Mouse (Mus musculus) c-Kit-positive CD71-positive TER-119-positive erythroid progenitor cells, embryonic 14.5 days (primary cell): ENCODE measurements around the gene Jam3.

Experiments
- DNase-seq: peaks from one replicate; pipeline ENCODE4 v3.0.0-alpha.2; 2013; ENCODE audit warnings: low spot score

Jam3 gene

DNA sequence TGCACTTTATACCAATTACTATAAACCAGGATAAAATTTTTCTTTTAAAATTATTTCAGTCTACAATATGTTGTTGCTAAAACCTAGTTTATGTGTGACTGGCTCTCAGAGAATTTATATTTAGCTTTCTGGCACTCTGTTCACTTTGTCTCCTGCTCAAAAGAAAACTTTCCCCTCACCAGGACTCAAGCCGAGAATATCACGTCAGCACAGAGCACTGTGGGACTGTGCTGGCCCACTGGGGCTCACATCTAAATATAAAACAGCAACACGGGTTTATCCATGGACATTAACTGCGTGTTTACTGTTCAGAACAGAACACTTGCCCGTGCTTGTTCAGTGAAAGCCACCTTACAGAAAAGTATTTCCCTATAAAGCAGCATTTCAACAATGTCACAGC lies 44.5 kb downstream of the Jam3 start:
- DNase-seq, result no peak

DNA sequence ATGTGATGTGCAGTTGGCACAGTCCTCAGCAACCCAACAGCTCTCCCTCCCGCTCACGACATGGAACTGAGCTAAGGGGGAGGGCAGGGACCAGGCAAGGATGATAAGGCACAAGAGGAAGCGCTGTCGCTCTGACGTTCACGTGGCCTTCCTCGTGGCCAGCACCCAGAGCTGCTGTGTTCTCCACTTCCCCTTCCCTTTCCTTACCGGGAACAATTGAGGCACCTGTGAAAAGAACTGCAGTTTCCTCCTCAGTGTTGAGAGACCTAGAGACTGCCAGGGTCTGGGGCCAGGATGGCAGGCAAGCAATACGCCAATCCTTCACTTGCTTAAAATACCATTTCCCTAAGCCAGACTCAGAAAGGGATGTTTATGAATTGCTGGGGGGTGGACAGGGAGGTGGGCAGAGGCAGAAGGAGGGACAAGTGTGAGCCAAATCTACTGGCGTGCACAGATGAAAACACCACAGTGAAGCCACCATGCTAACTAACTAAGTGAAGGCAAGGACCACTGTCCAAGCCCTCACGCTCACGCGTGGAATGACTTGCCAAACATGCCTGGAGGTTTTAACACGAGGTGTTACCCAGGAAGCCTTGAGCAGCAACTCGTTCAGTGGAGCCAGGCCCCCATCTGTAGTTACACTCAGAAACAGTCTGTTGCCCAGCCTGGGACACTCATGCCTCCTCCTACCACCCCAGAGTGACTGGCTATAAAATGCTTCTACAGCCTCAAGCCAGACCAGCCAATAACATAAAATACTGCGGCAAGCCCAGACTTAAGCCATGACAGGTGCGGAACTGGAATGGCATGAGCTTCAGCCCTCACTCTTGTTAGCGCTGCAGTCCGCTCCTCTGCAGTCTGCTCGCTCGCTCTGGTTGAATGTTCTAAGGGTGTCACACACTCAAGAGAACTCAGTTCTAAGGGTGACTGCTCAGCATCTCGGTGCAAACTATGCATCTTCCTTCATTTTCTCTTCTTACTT lies 45.4 kb downstream of the Jam3 start:
- no peak for DNase-seq

DNA sequence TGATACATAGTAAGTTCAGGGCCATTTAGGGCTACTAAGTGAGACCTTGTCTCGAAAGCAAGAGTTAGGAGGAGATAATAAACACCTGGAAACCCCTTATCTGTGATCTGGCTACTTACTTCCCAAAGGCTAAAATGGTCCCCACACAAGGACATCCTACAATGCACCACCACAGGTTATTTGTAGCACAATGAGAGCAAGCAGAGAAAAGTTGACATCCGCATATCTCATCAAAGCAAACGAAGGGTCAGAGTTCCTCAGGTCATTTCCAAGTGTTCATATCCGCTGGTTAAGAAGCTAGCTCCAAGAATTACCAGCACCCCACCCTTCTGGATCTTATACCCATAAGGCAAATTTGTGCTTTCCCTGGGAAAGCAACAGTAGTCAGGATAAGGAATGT lies 46.8 kb downstream of the Jam3 start:
- DNase-seq, result no peak

DNA sequence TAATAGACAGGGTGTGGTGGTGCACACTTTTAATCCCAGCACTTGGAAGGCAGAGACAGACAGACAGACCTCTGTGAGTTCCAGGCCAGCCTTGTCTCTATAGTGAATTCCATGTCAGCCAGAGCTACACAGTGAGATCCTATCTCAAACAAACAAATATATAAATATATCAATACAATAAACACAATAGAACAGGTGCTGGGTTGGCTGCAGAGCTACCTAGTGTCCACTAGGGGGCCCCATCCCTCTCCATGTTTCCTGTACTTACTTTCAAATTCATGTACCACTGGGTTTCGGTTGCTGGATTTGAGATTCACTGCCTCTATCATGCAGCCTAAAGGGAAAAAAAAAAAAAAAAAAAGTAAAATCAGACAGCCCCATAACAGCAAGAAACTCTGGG lies 49.1 kb downstream of the Jam3 start:
- DNase-seq, result peak; percentile 32

DNA sequence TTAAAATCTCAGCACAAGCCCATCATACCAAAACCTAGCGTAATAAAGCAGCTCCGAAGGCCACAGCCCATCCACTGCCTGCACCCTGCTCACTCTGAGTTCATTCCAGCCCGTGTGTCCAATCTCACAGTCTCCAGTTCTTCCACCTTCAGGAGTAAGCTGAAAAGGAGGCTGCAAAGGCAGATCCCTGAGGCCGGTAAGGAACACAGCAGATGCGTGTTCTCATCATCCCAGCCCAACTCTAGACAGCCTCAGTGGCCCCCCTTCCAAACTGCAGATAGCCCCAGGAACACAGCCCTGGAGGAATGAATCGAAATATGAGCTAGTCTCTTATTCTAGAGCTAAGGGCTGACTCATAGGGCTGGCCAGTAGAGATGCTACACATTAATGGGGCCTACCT lies 53.8 kb downstream of the Jam3 start:
- no peak for DNase-seq

DNA sequence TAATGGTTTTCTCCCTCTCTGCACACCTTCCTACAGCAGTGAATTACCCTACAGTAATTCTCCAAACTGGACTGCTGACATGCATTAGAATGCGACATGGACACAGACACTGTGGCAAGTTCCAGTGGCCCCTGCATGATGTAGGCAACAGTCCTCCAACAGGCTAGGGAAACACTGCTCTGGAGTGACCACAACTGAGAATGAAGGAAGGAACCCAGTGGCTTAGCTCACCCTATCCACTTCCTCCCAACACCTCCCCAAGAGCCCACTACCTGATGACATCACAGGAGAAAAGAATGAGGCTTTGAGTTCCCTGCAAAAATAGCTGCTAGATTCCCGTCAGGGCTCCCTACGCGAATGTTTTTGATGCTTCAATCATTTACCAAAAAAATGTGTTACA lies 55.7 kb downstream of the Jam3 start:
- no peak for DNase-seq

DNA sequence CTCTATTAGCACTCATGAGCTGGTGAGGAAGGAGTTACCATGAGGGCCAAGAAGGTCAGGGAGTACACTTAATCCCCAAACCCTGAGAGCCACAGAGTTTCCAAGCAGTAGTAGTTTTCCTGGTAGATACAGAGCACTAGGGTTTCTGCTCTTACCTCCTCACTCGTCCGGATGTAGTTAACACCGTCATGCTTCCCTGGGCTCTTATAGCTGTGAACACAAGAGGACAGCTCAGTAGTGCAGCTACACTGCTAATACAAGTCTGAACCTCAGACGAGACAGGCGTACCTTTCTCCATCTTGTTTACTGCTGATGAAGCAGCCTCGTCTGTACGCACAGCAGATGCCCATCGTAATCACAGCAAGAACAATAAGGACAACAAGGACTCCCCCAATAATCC lies 56.7 kb downstream of the Jam3 start:
- no peak for DNase-seq

DNA sequence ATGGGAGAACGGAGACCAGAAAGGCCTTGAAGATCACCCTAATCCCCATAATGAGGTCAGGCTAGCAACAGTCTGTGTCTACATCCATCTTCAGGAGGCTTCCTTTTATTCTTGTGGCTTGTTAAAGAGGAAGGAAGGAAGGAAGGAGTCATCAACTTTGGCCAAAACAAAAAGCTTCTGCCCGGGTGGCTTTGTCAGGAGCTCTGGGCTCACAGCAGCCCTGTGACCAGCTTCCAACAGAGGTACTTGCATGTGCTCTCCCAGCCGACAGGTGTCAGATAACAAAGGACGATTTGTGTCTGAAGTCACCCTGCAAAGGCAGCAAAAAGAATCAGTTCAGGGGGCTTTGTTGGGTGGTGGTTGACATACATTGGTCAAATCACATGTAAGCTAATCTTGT lies 57.1 kb downstream of the Jam3 start:
- no peak for DNase-seq

DNA sequence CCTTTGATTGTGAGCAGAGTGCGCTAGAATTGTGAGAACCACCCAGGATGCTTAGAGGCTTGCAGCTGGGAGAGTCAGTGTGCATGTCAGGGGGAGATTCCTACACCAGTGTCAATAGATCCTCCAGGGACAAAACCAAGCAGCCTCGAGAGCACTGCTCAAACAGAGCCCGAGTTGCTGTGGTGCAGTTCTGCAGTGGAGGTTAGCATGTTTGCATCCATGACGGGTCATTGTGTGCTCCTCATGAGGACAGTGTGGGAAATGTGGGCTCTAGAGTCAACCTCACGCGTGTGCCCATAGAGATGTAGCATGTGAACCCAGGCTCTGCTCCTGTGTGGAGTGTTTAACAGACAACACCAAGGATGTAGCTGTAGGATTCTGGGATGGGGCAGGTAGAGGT lies 62.3 kb downstream of the Jam3 start:
- DNase-seq, result no peak

DNA sequence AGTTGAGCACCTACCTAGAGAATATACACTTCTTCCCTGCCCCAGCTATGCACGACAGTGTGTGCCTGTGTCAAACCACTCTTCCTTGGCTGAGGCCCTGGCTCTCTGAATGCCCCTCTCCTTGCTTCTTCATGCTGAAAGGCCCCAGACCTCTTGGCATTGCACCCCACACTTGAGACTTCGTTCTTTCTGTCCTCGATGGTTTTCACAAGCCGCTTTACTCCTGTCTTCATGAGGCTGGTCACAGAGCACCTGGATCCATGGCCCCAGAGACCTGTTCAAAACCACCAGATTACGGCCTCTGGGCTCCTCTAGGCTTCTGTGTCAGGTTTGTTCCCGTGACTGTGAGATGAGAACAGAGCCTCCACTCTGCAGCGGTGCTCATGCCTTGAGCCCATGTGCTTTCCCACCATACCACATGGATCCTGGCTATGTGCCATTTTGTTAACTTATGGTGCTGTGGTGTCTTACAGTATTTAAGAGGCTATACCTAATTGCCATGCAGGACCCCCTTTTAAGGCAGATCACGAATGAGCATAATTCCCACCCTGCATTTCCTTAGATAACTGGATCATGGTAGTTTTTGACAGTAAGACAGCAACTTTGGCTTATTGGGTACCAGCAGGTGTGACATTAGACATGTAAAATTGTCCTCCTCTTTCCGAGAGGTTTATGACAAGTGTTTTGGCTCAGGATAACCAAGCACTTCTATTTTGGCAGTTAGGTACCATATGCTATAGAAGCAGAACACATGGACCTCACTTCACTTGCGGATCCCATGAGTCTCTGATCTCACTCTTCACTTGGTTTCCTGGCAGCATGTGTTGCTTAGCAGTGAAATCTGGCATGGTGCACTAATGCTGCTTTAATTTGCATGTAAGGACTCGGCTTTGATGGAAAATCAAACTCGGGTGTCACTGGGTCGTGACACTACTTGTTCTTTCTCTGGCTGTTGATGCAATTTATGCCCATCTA lies 64.1 kb downstream of the Jam3 start:
- no peak for DNase-seq

DNA sequence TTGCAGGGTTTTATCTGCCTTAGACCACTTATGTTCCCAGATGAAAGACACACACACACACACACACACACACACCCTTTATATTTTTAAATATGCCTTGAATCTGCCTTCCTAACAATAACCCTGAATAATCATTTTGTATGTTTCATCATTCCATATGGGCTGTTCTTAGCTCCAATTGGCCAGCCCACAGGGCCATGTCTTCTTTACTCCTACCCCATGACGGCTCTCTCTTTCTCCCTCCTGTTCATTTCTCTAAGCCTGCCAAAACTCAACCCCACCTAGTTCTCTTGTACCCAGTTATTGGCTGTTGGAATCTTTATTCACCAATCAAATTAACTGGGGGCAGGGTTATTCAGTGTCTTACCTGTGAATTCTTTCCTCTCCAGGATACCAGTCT lies 65.1 kb downstream of the Jam3 start:
- DNase-seq, result no peak

DNA sequence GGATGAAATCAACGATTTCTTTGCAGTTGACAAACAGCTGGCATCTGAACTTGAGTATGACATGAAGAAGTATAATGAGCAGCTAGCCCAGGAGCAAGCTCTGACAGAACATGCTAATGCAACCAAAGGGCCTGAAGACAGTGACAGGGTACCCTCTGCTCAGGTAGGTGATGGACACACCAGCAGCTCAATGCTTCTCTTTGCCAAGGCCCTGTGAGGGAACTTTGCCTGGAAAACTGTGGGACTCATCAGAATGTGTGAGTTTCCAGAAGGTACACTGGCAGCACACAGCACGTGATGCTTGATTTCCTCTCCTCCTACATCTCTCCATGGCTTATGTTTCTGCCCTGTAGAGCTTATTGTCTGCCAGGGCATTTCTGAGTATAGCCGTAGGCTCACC lies 67.8 kb downstream of the Jam3 start:
- DNase-seq, result no peak

DNA sequence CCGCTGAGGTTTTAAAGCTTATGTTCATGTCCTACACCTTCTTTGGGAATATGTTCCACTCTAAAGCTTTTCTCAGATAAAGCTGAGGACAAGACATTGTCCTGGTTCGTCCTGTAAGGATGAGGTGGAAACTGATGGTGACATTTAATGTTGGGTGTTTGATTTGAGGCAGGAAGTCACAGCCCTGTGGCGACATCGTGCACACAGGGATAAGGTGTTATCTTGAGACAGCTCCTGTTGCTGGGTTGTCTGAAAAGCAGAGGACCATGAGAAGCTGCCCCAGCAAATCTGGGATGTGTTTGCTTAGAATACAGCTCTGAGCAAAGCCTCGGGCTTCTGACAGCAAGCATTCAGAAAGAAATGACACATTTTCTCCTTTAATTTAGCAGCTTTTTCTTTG lies 69.0 kb downstream of the Jam3 start:
- no peak for DNase-seq

DNA sequence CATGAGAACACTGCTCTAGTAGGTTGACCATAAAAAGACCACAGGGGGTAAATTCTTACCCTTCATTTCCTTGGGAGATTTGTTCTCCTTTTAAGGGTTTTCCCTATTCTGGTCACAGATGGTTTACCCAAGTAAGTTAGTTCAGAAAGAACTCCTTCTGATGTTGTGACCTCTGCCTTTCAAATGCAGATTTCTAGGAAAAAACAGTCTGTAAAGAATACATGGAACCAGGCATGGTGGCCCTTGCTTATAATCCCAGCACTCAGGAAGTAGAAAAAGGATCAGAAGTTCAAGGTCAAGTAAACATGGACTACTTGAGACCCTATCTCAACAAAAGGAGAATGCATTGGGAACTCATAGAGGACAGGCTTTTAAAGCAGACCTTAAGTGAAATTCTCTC lies 79.4 kb downstream of the Jam3 start:
- DNase-seq, result no peak

DNA sequence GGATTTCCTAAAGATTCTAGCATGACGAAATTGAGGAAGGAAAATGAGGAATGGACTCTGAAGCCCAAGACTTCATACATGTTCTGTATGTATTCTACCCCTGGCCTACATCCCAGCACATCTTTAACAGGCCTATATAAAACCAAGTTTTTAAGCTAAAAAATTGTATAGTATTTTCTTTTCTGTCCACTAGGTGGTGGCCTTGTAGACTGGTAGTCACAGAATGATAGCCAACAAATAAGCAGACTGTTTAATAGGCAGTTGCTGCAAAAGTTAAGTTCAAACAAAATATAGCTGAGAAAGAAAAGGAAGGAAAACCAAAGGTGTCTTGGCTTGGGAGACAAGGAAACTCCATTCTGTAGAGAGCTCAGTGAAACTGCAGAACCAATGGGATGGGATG lies 80.5 kb downstream of the Jam3 start:
- no peak for DNase-seq

DNA sequence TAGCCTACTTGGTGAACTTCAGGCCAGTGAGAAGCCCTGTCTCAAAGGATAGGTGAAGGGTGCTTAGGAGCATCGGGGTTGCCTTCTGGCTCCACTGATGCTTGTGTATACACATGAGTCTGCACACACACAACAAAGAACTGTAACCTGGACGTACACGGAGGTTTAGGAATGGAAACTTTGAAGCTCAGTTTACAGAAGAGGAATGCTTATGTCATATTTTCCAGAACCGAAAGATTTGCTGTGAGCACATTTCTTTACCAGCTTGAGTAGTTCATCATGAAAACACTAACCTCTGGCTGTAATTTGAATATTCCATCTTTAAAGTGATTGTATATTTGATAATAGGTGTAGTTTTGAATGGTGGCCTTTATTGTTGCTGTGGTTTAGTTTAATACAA lies 84.3 kb downstream of the Jam3 start:
- no peak for DNase-seq

DNA sequence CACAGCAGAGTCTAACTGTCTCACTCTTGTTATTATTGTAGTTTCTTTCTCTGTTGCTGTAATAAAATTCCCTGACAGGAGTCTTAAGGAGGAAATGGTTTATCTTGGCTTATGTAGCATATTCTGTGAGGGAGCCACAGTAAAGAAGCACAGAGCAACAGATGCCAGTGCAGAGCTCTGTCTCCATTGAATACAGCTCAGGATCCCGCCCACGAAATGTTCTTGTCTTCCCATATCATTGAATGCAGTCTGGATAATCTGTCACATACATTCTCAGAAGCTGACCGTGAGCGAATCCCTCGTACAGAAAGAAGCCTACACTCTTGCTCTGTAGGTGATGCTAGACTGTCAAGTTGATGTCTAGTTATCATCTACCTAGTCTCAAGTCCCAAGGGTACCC lies 96.9 kb downstream of the Jam3 start:
- DNase-seq, result no peak

DNA sequence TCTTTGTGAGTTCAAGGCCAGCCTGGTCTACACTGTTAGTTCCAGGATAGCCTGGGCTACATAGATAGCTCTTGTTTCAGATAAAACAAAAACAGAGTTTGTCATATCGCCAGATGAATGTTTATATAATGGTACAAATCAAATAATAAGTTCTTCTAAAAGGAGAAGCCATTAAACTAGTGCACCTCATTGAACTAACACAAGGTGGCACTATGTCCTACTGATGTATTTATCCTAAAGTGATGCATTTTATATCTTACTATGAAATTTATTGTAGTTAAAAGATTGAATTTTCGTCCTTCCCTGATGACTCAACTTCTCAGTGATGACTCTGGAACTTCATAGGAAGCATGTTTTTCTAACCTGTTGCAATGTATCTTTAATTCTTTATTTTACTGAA lies 105.7 kb downstream of the Jam3 start:
- DNase-seq, result no peak
